Mouse (Mus musculus) CH12.LX (cell line): ENCODE measurements at regions not wholly inside any gene's neighbourhood (a gene's known extent, or its start where the extent isn't known, plus 50 kb on each side); places are given as distances from the start of the nearest gene placed in this dataset.

Experiments
- BHLHE40 ChIP-seq: IDR thresholded peaks from 2 replicates; pipeline ENCODE4 v1.6.1; 2011; ENCODE audit warnings: mild to moderate bottlenecking, low read depth, low read length, improper control_type of control experiment
- CHD1 ChIP-seq: IDR thresholded peaks from 2 replicates; pipeline ENCODE4 v1.6.1; 2012; ENCODE audit warnings: low read depth, low read length, improper control_type of control experiment, inconsistent platforms
- CTCF ChIP-seq, 2 experiments: IDR thresholded peaks in 1 of 2; conservative IDR thresholded peaks in 1 of 2; 2 replicates each; pipeline ENCODE4 v1.5.1; 2011 to 2012; ENCODE audit warnings: low read depth in 2 of 2, low read length in 2 of 2, improper control_type of control experiment in 1 of 2, inconsistent platforms in 1 of 2, mild to moderate bottlenecking in 1 of 2, moderate library complexity in 1 of 2
- E2F4 ChIP-seq: IDR thresholded peaks from 2 replicates; pipeline ENCODE4 v1.6.1; 2011; ENCODE audit warnings: low read depth, low read length, improper control_type of control experiment; ENCODE audit not compliant: insufficient replicate concordance
- MAFK ChIP-seq: IDR thresholded peaks from 2 replicates; pipeline ENCODE4 v1.6.1; 2011; ENCODE audit warnings: low read length, improper control_type of control experiment; ENCODE audit not compliant: insufficient replicate concordance
- POLR2A ChIP-seq: IDR thresholded peaks from 2 replicates; pipeline ENCODE4 v1.6.1; 2011; ENCODE audit warnings: low read depth, mild to moderate bottlenecking, improper control_type of control experiment, low read length
- POLR2AphosphoS2 ChIP-seq: IDR thresholded peaks from 2 replicates; pipeline ENCODE4 v1.6.1; 2011; ENCODE audit warnings: low read depth, low read length, improper control_type of control experiment
- TBP ChIP-seq: conservative IDR thresholded peaks from 2 replicates; pipeline ENCODE4 v1.6.1; 2011; ENCODE audit warnings: low read depth, low read length, improper control_type of control experiment
- ZMIZ1 ChIP-seq: IDR thresholded peaks from 2 replicates; pipeline ENCODE4 v1.6.1; 2012; ENCODE audit warnings: low read depth, mild to moderate bottlenecking, inconsistent platforms, low read length, improper control_type of control experiment

DNA sequence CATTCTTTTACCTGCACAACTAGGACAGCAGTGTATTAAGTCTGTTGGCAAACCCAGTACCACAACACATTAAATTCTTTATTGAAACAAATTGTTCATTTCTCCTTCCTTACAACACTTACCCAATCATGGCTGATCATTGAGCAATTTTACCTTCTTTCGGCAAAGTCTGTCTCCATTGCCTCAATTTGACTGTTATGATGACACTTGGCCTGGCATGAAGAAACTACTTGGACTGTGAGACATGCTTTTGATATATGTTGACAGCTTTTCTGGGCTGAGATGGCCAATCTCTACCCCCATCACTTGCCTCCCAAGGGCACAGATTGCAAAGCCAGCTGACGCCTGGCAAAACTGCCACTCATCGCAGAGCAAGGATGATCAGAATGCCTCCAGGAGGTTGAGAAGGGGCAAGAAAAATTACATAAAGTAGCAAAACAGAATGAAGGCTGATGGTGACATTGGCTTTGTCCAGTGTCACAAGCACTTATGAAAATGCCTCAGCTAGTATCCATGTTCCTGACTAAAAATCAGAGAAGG, 509.3 kb downstream of the Hs3st4 start:
- TF ChIP-seq POLR2A (no peak), CHD1 (no peak), CTCF (conservative IDR thresholded peaks at IDR 0.05 in 1 of 2, IDR thresholded peaks at IDR 0.05 in 1 of 2; ENCODE audit: low read depth in 2 of 2, low read length in 2 of 2) (no peak), POLR2AphosphoS2 (no peak), MAFK (no peak), BHLHE40 (no peak), TBP (no peak), E2F4 (no peak), ZMIZ1 (no peak)
